Mouse (Mus musculus): Measurements from ENCODE around the gene Rrp12.
A peak's percentile ranks its signal among the peaks of the same experiment; 100 is the strongest.

Gene Rrp12

GRCm38 (mm10) chr19:41847992-41848851 is 47.8 kb downstream of the Rrp12 start, which contains the start of gene Frat2:
Gene Frat2 (minus strand): TSS chr19:41848132.
- DNase-seq (ENCODE audit: low spot score in 2 of 2): peak; percentile 81 to 84

- DNase-seq (ENCODE audit: low spot score in 2 of 2): peak in 1 of 2 experiments; percentile 44
Measured at GRCm38 (mm10) chr19:41847614-41847991, 48.4 kb downstream of the Rrp12 start.

- no peak for DNase-seq (ENCODE audit: low spot score in 2 of 2)
Measured at GRCm38 (mm10) chr19:41847091-41847581, 48.8 kb downstream of the Rrp12 start.

- no peak for DNase-seq (ENCODE audit: low spot score in 2 of 2)
Measured at GRCm38 (mm10) chr19:41846366-41847090, 49.4 kb downstream of the Rrp12 start.

GRCm38 (mm10) chr19:41844345-41844744 is 51.6 kb downstream of the Rrp12 start:
- DNase-seq (ENCODE audit: low spot score in 2 of 2): no peak

- DNase-seq (ENCODE audit: low spot score in 2 of 2): no peak
Measured at GRCm38 (mm10) chr19:41842706-41843105, 53.3 kb downstream of the Rrp12 start.

GRCm38 (mm10) chr19:41842196-41842595 is 53.8 kb downstream of the Rrp12 start:
- no peak for DNase-seq (ENCODE audit: low spot score in 2 of 2)

- DNase-seq (ENCODE audit: low spot score in 2 of 2): no peak
Measured at GRCm38 (mm10) chr19:41841105-41841750, 54.7 kb downstream of the Rrp12 start.

GRCm38 (mm10) chr19:41839685-41840084 is 56.3 kb downstream of the Rrp12 start:
- no peak for DNase-seq (ENCODE audit: low spot score in 2 of 2)

GRCm38 (mm10) chr19:41838808-41839207 is 57.2 kb downstream of the Rrp12 start:
- DNase-seq (ENCODE audit: low spot score in 2 of 2): no peak

GRCm38 (mm10) chr19:41837917-41838261 is 58.1 kb downstream of the Rrp12 start:
- DNase-seq (ENCODE audit: low spot score in 2 of 2): no peak

- DNase-seq (ENCODE audit: low spot score in 2 of 2): no peak
Measured at GRCm38 (mm10) chr19:41837194-41837916, 58.6 kb downstream of the Rrp12 start.

- no peak for DNase-seq (ENCODE audit: low spot score in 2 of 2)
Measured at GRCm38 (mm10) chr19:41836719-41837118, 59.3 kb downstream of the Rrp12 start.

GRCm38 (mm10) chr19:41835816-41836215 is 60.2 kb downstream of the Rrp12 start:
- DNase-seq (ENCODE audit: low spot score in 2 of 2): no peak

GRCm38 (mm10) chr19:41835407-41835806 is 60.6 kb downstream of the Rrp12 start:
- no peak for DNase-seq (ENCODE audit: low spot score in 2 of 2)

- no peak for DNase-seq (ENCODE audit: low spot score in 2 of 2)
Measured at GRCm38 (mm10) chr19:41832501-41833201, 63.3 kb downstream of the Rrp12 start.

- no peak for DNase-seq (ENCODE audit: low spot score in 2 of 2)
Measured at GRCm38 (mm10) chr19:41831718-41832391, 64.1 kb downstream of the Rrp12 start.

GRCm38 (mm10) chr19:41831101-41831570 is 64.8 kb downstream of the Rrp12 start:
- DNase-seq (ENCODE audit: low spot score in 2 of 2): peak in 1 of 2 experiments; percentile 44

GRCm38 (mm10) chr19:41830106-41831031 is 65.6 kb downstream of the Rrp12 start:
- peak in 1 of 2 experiments; percentile 48 for DNase-seq (ENCODE audit: low spot score in 2 of 2)

Data from right cerebral cortex, postnatal 36 days (tissue).